Mouse (Mus musculus): Measurements from ENCODE around the gene Pla2g4b. TPM values are rescaled to one million over a fixed set of nuclear protein-coding genes. Genes with fewer than 3 reads are reported as not detected.

Pla2g4b gene
- total and polyA plus RNA-seq, 3 experiments: 0.90 to 2.7 (median 2.5) TPM

DNA sequence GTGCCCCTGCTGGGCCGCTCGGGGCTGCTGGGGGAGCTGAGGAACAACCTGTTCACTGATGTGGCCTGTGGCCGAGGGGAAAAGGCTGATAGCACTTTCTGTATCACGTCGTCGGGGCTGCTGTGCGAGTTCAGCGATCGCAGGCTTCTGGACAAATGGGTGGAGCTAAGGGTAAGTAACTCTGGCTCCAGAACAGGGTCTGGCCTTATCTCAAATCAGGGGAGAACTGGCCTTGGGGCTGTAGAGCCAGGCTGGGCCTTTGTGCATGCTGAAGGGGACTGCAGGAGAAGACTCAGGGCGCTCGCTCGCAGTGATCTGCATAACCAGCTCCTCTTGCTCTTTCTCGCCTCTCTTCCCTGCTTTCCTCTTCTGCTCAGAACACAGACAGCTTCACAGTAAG lies 20.3 kb upstream of the Pla2g4b start:
- no peak overlapping the region for H3K4me2 ChIP-seq (ENCODE audit: insufficient read depth, low read depth, poor library complexity, severe bottlenecking)
- H3K79me2 ChIP-seq (replicated peaks; ENCODE audit: control insufficient read depth, extremely low read depth, insufficient read depth, poor library complexity, severe bottlenecking): no peaks in the 10 kb centered on the region
- no peak overlapping the region for H3K27ac ChIP-seq (ENCODE audit: insufficient read depth, low read depth)
- H3K9ac ChIP-seq (ENCODE audit: insufficient read depth, low read depth): no peak overlapping the region
- H3K9me3 ChIP-seq (replicated peaks; ENCODE audit: low read length): no peaks in the 10 kb centered on the region
- dilution Hi-C loops (cut with MboI; ENCODE audit: extremely low pct_ligation_motif_present, extremely low pct_unique_long_range_greater_than_20kb, low sequenced_read_pairs): no loop called here
- in situ Hi-C loops (cut with MboI; ENCODE audit: low pct_ligation_motif_present, low pct_unique_long_range_greater_than_20kb, low sequenced_read_pairs): no loop called here
- peaks cover 18 to 57% of the 10 kb centered on the region in 2 experiments for H3K36me3 ChIP-seq (replicated peaks in 1 of 2; ENCODE audit: control insufficient read depth in 1 of 2, insufficient read depth in 1 of 2, low read length in 1 of 2)
- peaks cover 0 to 6% of the 10 kb centered on the region in 2 experiments; a peak in 1 of 4 replicates for H3K4me1 ChIP-seq (ENCODE audit: control insufficient read depth in 1 of 2, insufficient read depth in 2 of 2)
- TF ChIP-seq HCFC1 (IDR thresholded peaks at IDR 0.05; ENCODE audit: low read depth, low read length) (no peak), JUN (IDR thresholded peaks at IDR 0.05; ENCODE audit: insufficient read depth, low read depth, low read length) (no peak), E2F4 (IDR thresholded peaks at IDR 0.05; ENCODE audit: insufficient replicate concordance, low read depth, low read length) (no peak), NRF1 (IDR thresholded peaks at IDR 0.05; ENCODE audit: low read depth, low read length) (no peak), TBP (conservative IDR thresholded peaks at IDR 0.05; ENCODE audit: low read depth, low read length) (no peak), EP300 (IDR thresholded peaks at IDR 0.05; ENCODE audit: low read length) (no peak), PAX5 (IDR thresholded peaks at IDR 0.05; ENCODE audit: low read length) (no peak), SMC3 (IDR thresholded peaks at IDR 0.05; ENCODE audit: low read depth, low read length) (no peak), MAZ (IDR thresholded peaks at IDR 0.05; ENCODE audit: low read depth, low read length) (no peak), ELF1 (IDR thresholded peaks at IDR 0.05; ENCODE audit: low read depth, low read length) (no peak), USF2 (conservative IDR thresholded peaks at IDR 0.05; ENCODE audit: low read depth, low read length) (no peak), MYC (IDR thresholded peaks at IDR 0.05; ENCODE audit: low read depth, low read length) (no peak), ZMIZ1 (IDR thresholded peaks at IDR 0.05; ENCODE audit: low read depth, low read length) (no peak)
- no peak overlapping the region for H3K4me3 ChIP-seq (replicated peaks in 1 of 3; ENCODE audit: low read depth in 2 of 3, low read length in 2 of 3, poor library complexity in 1 of 3)
- H3K27me3 ChIP-seq (replicated peaks): no peaks in the 10 kb centered on the region
- no peak for DNase-seq (ENCODE audit: extremely low read depth)

DNA sequence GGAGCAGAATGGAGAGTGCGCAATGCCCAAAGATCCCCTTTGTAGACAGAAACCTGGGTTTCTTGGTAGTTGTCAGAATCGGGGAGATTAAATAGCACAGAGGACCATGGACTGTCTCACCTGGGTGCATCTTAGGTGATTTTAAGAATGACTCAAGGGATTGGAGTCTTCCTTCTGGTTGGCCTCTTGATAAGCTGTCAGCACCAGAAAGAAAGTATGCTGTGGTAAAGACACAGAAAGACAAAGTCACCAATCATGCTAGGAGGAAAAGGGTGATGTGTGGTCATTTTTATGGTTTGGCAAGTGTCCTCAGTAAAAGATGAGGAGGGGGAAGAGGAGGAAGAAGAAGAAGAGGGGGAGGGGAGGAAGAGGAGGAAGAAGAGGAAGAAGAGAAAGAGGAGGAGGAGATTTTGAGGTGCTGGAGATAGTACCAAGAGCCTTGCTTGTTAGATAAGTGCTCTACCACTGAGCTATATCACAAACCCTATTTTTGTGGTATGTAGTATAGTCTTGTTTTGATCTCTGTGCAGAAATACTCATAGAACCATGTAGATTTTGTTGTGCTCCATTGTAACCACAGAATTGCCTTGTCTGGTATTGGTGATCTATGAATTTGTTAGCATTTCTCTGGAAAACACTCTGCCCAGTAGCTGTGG lies 19.3 kb upstream of the Pla2g4b start:
- no peak for TF ChIP-seq USF1 (IDR thresholded peaks at IDR 0.05; ENCODE audit: low read depth, low read length)
- no peak for TF ChIP-seq EP300 (IDR thresholded peaks at IDR 0.05; ENCODE audit: low read length)
- TF ChIP-seq ZMIZ1 (IDR thresholded peaks at IDR 0.05; ENCODE audit: low read depth, low read length): no peak
- H3K79me2 ChIP-seq (replicated peaks; ENCODE audit: control insufficient read depth, extremely low read depth, insufficient read depth, poor library complexity, severe bottlenecking): no peaks in the 10 kb centered on the region
- in situ Hi-C loops (cut with MboI; ENCODE audit: low pct_ligation_motif_present, low pct_unique_long_range_greater_than_20kb, low sequenced_read_pairs): no loop called here
- H3K27ac ChIP-seq (ENCODE audit: insufficient read depth, low read depth): no peak overlapping the region
- peaks cover 0 to 6% of the 10 kb centered on the region in 2 experiments; a peak in 1 of 4 replicates for H3K4me1 ChIP-seq (ENCODE audit: control insufficient read depth in 1 of 2, insufficient read depth in 2 of 2)
- H3K36me3 ChIP-seq (replicated peaks in 1 of 2; ENCODE audit: control insufficient read depth in 1 of 2, insufficient read depth in 1 of 2, low read length in 1 of 2): peaks cover 19 to 65% of the 10 kb centered on the region in 2 experiments
- H3K27me3 ChIP-seq (replicated peaks): no peaks in the 10 kb centered on the region
- H3K4me2 ChIP-seq (ENCODE audit: insufficient read depth, low read depth, poor library complexity, severe bottlenecking): no peak overlapping the region
- H3K9ac ChIP-seq (ENCODE audit: insufficient read depth, low read depth): no peak overlapping the region
- H3K9me3 ChIP-seq (replicated peaks; ENCODE audit: low read length): no peaks in the 10 kb centered on the region
- dilution Hi-C loops (cut with MboI; ENCODE audit: extremely low pct_ligation_motif_present, extremely low pct_unique_long_range_greater_than_20kb, low sequenced_read_pairs): no loop called here
- no peak for DNase-seq (ENCODE audit: extremely low read depth)
- H3K4me3 ChIP-seq (replicated peaks in 1 of 3; ENCODE audit: low read depth in 2 of 3, low read length in 2 of 3, poor library complexity in 1 of 3): no peak overlapping the region

Data from CH12.LX (cell line).